Mouse (Mus musculus) forelimb bud, embryonic 11.5 days (tissue): ENCODE data around the gene Lrrtm4.

Experiments used
- DNase-seq: peaks from one replicate; pipeline ENCODE4 v3.0.0-alpha.2; 2012; ENCODE audit warnings: low read depth, low spot score

Lrrtm4 gene

GRCm38 (mm10) chr6:80328391-80328790, 309.7 kb downstream of the Lrrtm4 start:
- no peak for DNase-seq

- DNase-seq: no peak
Measured at GRCm38 (mm10) chr6:80331751-80332150, 313.1 kb downstream of the Lrrtm4 start.

DNA sequence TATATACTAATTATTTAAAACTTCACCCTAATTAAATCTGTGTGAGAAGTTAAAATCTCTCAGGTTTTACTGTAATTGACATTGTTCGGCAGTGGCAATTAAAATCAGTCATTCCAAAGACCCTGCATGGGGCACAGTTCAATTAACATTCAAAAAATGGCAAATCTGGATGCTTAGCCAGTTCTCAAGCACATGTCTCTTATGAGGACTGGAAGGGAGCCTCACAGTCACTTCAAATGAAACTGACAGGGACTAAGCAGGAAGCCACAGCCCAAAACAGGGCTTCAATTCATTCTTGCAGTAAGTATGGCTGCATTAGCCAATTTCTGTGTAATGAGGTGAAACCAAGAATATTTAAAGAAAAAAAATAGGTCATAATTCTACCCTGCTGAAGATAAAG, 333.6 kb downstream of the Lrrtm4 start:
- no peak for DNase-seq

DNA sequence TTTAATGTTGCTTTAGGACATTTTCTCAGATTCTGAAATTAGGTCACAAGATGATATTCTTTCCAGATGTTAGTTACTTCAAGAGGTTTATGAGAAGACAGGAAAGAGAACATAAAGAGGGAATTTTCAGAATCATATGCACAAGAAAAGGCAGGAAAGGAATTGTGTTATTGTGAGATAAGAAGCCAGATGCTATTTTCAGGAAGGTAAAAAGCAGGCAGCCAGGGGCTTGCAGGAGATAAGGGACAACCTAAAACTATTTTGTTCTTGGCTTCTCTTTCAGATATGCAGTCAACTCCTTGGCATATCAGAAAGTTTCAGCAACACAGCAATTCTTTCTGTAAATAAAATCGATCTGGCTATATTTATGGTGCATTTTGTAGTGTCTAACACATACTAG, 338.4 kb downstream of the Lrrtm4 start:
- no peak for DNase-seq

DNA sequence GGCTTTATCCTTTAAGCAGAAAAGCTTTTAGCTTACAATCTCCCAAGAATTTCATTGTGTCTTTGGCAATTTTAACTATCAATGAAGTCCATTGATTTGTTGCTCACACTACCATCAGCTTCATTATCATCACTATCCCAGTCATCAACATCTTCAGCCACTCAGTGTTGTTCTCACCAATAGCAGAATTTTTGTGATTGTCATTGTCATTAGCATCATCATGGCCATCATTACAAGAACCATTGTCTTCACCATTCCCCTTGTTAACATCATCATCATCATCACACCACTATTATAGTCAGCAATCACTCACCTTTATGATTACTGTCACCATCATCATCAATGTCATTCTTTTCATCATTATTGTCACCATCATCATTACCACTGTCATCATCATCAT, 344.9 kb downstream of the Lrrtm4 start:
- DNase-seq: no peak

DNA sequence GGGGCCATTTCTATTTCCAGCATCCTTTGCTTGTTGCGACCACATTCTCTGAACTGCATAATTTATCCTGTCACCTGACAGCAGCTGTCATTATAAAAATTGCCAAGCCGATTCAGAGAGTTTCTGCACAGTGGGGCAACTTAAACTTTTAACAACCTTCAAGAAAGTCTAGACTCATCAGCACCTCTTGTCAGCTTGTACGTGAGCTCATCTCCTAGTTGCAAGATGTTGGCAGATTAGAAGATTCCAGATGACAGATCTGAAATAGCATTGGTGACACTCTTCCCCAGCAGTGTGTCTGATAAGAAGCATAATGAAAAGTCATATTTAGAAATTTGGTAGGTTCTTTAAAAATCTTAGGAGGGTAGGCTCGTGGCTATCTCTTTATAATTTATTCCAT, 347.9 kb downstream of the Lrrtm4 start:
- DNase-seq: no peak

DNA sequence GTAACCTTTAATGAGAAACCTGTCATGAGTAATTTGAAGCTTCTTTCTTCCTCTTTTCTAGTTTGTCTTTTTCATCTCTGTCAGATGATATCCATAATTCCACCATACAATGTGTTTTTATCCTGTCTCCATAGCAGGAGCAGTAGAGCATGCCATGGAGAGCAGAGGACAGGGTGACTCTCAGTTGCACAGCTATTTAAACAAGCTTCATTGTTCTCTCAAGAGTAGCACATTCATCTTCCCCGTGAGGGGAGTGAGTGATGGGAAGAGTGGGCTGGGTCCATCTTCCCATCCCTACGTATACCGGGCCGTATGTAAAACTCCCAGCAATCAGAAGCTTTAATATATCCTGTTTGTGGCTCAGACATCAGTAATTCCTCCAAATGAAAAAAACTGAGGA, 370.9 kb downstream of the Lrrtm4 start:
- DNase-seq: no peak

DNA sequence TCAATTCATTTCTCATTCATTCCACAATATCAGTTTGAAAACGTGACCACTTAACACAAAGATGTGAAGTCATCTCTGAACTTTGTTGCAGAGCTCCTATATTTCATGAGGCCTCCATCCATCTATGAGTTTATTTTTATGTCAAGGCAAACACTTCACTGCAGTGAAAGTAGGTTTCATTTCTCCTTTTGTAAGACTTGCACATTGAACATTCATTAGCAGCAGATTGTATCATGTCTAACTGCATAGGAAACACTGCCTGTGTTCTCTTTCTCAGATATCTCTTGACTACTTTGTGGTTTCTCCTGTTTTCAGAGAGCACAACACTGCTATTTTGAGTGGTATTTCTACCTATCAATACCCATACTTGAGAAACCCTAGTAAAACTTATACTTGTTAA, 388.1 kb downstream of the Lrrtm4 start:
- DNase-seq: no peak

DNA sequence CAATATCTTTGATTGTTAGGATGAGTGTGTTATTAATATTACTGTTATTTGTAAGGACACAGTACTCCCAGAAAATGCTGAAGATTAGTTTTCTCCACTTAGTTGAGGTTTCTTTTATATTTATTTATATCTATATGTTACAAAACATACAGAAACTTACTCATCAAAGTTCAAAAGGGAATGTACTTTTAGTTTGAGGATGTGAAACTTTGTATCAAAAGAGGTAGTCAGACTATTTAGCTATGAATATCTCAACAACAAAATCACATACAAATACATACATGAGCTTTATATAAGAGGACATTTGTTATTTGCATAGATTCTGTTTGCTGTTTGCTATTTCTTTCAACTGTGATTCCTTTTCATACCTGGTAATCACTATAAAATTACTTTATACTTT, 421.5 kb downstream of the Lrrtm4 start:
- DNase-seq: no peak

- DNase-seq: no peak
Measured at GRCm38 (mm10) chr6:80470546-80470945, 451.9 kb downstream of the Lrrtm4 start.

DNA sequence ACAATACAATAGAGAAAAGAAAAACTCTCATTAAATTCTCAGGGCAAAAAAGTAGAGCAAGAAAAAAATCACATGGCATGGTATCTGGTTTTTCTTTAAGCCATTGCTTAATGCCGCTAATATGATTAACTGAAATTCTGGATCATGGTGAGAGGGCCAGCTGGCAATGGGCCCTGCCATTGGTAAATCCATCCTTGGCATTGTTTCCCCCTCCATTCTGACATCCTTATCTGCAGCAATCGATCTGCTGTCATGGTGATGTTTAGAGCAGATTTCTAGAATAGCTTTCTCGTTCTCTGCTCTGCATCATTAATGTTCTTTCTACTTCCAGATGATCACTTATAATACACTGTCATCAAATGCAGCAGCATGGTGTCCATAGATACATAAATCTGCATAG, 457.5 kb downstream of the Lrrtm4 start:
- DNase-seq: no peak

- no peak for DNase-seq
Measured at GRCm38 (mm10) chr6:80545017-80545416, 526.3 kb downstream of the Lrrtm4 start.

DNA sequence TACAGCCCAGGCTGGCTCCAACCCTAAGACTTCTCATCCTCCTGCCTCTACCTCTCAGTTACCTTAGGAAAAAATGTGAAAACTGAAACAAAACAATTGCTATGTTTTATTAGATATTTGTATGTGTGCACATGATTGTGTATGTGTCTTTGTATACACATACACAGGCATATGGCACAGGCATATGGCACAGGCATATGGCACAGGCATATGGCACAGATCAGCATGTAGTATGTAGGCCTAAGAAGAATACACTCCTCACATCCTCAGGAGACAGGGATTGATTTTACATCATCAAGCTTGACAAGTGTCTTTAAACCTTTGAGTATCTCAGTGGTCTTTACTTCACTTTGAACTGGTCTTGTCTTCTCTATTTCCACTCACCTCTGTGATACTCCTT, 531.2 kb downstream of the Lrrtm4 start:
- DNase-seq: no peak

DNA sequence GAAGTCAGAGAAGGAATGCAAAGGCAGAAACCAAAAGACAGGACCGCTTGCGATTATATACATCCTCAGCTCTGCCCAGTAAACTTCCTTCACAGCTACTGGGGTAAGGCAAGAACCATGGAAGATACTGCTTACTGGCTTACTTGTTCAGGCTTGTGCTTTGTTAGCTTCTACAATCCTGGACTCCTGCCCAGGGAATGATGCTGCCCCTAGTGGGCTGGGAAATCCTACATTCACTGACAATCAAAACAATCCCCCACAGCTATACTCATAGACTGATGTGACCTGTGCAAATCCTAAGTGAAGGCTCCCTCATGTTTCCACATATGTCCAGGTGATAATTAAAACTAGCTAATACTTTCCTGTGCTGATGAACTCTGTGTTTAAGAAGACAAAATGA, 534.7 kb downstream of the Lrrtm4 start:
- no peak for DNase-seq

GRCm38 (mm10) chr6:80554991-80555390, 536.3 kb downstream of the Lrrtm4 start:
- DNase-seq: no peak

GRCm38 (mm10) chr6:80577227-80577626, 558.5 kb downstream of the Lrrtm4 start:
- no peak for DNase-seq

DNA sequence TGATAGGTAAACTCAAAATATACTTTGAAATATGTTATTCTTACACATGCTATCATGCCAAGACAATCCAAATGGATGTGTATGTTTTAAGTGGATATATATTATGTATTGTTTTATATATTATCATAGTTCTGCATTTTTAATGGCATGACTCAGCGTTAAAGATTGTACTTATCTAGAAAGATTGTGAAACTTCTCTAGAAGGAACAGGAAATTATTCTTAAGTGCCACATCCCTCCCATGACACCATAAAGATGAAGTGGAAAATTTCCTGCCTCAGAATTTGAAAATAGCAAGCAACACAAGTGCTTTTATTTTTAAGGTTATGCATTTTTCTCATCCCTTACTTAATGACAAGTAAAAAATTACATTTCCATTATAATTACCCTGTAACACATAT, 563.5 kb downstream of the Lrrtm4 start:
- DNase-seq: no peak

- no peak for DNase-seq
Measured at GRCm38 (mm10) chr6:80589776-80590175, 571.1 kb downstream of the Lrrtm4 start.

DNA sequence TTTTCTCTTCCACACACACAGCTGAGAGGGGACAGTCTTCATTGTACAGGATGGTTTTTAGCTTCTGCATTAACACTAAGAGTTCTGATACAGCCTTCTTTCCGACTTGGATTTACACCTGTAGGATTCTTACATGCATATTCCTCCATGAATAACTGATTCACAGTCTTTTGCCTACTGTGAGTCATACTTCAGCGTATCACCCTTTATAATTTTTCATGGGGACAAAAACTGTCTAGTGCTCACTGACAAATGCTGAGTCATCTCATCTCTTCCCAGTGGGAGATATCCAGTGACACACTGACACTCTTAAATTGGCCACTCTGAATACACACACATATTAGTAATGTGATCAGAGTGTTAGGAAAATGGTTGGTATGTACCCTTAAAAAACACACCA, 600.8 kb downstream of the Lrrtm4 start:
- DNase-seq: no peak

- DNase-seq: no peak
Measured at GRCm38 (mm10) chr6:80622676-80623334, 604.1 kb downstream of the Lrrtm4 start.

DNA sequence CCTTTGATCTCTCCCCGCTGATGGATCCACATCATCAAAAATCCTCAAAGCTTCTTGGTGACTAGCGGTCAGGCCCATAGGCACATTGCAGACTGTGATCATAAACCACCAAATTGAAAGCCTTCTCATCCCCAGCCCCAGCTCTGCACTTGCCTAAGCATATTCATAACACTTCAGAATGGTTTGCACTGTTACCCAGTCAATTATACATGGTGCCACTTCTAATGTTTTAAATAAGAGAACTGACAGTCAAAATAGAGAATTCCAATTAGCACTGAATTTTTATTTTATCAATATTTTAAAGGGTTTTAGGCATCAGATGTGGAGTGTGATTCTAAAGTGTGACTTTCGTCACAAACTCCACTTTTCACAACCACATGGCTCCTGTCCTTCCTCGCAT, 606.8 kb downstream of the Lrrtm4 start:
- DNase-seq: no peak

GRCm38 (mm10) chr6:80662729-80663128, 644.1 kb downstream of the Lrrtm4 start:
- DNase-seq: no peak

GRCm38 (mm10) chr6:80664039-80664438, 645.4 kb downstream of the Lrrtm4 start:
- DNase-seq: no peak

- no peak for DNase-seq
Measured at GRCm38 (mm10) chr6:80704183-80704582, 685.5 kb downstream of the Lrrtm4 start.
